Mouse (Mus musculus) kidney, adult 18-20 months (tissue): Measurements from ENCODE around the gene Ntm.

Experiments
- DNase-seq: peaks from one replicate; pipeline ENCODE4 v3.0.0; 2021

Ntm gene

DNA sequence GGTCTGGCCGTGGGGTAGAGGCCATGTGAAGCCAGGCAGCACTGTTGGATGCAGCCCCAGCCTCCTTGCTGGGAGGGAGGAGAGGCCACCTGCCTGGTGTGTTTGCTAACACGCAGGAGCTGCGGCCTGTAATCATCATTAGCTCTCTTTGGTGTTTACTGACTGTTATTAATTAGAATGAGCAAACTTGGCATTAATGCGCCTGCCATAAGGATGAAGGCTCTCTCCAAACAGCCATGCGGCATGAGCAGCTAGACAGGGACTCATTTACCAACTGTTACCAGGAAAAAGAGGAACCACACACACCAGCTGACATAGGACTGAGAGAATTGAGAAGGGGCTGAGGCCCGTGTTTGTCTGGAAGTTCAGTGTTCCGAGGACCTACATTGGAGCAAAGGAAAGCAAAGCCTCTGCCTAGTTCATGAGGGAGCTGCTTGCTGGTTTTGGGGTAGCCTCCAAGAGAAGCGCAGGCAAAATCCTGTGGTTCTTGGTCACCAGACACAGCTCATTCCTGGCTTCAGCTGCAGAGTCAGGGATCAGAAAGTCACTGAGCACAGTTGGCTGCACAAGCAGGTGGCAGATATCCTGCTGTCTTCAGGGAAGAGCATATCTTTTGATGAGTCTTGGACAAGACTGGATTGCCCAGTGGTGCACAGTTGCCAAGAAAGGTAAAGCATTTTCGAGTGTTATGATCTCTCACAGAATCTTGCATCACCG lies 171.6 kb downstream of the Ntm start:
- DNase-seq, result no peak

DNA sequence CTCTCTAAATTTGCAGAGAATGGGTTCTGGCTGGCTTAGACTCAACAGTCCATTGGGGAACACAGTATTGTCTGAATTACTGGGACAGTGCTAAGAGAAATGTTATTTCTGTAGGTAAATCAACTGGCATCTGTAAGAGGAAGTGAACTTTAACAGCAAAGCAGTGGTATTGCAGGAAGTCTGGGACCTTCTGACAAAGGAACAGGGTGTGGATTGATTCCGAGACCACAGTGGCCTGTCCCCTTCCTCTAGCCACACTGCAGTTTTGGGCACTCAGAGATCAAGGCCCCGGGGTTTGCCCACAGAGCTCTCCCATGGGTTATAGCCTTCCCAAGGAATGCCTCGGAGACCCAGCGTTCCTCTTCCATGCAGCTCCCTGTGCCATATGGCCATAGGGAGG lies 172.9 kb downstream of the Ntm start:
- DNase-seq, result no peak

DNA sequence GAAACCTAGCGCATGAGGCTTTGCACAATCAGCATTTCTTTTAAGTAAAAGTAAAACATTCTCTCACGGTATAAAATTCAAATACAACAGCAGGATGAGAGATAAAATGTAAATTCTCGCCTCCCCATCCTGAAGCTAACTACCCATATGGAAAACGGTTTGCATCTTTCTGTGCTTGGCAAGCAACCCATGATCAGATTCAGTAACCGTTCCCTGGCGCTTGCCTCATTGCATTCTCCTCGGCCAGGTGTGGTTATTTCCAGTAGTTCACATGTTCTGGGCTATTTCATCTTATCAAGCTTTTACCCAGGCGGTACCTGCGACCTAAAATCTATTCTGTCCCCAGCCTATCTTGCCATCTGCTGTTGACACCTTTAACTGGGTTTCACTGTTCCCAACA lies 174.1 kb downstream of the Ntm start:
- no peak for DNase-seq

DNA sequence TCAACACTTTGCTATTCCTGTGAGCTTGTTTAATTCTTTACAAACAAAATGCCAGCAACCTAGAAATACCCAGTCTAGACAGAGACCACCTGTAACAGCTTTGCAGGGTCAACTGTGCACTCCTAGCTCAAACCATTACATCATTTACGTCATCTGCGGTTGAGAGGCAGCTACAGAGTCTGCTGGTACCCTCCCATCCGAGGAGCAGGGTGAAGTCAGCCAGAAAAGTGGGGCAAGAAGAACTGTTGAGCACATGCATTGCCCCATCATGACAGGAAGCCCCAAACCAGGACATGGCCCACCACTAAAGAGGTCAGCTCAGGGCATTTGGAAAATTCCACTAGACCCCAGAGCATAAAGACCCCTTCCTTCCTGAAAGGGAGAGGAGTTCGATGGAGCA lies 175.5 kb downstream of the Ntm start:
- no peak for DNase-seq

DNA sequence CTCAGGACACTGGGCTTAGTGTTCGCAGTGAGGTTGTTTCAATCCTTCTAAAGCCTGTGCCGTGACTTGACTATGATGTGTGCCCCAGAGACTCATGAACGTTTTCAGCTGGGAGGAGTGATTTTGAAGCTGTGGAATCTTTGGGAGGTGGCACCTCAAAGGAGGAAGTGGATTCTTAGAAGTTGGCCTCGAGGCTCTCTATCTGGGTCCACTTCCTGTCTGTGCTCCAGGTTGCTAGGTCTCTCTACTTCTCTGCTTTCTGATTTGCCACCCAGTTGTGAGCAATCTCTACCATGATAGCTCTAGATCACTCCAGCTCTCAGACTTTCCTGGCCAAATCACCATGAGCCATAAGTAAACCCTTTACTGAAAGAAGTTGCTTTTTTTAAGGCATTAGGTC lies 180.2 kb downstream of the Ntm start:
- no peak for DNase-seq

DNA sequence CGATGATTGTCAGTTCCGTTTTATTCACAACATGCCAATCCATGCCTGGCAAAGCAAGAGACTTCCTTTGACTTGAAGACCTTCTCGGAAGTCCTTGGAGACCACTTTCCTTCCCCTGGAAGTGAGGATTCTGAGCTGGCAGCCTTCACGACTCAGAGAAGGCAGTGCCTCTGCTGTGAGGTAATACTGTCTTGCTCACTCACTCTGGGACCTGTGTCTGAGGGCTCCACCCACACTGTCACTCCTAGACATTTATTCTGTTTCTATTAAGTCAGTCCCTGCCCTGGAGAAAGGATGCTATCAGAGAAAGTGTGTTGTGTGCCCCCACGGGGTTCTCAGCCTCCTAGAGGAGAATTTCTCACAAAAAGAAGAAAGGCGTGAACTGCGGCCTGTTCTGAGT lies 183.2 kb downstream of the Ntm start:
- no peak for DNase-seq

DNA sequence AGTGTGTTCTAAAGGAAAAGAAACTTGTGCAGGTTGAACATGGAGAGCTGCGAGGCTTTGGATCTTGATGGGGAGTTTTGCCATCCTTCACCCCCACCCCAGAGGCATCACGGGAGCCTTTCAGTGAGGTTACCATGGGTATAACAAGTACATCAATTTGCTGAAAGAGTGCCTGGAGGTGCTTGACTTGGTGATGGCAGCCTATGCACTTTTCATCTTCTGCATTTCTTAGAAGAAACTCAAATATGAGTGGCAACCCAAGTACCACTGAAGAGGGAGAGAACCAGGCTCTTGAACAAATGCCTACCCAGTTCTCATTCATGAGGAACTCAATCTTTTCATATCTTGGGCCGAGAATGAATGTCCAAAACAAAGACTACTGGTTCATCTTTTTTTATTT lies 186.0 kb downstream of the Ntm start:
- DNase-seq, result no peak

DNA sequence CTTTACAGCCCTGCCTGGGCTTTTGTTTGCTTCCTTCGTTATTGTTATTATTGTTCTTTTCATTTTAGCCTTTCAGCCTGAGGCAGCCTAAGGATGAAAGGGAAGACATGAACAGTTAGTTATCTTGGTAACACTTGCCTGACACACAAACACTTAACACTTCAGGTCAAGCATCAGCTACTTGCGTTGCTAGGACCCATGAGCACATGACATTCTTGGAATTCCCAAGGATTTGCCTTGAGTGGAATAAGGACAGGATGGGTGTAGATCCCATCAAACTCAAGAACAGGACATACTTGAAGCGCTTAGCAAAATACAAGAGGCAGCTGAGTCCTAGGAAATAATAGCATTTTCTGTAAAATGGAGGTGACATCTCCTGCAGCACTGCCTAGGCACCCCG lies 186.4 kb downstream of the Ntm start:
- no peak for DNase-seq

DNA sequence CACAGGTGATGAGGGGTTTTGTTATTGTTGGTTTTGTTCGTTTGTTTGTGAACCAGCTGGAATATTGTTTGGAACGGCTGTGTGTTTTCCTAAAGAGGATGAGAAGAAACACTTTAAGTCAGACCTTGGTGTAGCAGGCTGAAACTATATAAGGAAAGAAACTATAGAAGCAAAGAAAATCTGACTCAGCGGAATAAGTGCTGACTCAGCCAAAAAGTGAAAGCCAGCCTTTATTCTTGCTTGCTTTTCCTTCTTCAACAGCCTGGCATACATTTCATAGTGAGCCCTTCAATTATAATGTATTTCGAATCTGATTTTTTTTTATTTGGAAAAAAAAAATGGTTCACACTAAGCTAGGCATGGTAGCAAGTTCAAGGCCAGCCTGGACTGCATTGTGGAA lies 186.9 kb downstream of the Ntm start:
- DNase-seq, result no peak

DNA sequence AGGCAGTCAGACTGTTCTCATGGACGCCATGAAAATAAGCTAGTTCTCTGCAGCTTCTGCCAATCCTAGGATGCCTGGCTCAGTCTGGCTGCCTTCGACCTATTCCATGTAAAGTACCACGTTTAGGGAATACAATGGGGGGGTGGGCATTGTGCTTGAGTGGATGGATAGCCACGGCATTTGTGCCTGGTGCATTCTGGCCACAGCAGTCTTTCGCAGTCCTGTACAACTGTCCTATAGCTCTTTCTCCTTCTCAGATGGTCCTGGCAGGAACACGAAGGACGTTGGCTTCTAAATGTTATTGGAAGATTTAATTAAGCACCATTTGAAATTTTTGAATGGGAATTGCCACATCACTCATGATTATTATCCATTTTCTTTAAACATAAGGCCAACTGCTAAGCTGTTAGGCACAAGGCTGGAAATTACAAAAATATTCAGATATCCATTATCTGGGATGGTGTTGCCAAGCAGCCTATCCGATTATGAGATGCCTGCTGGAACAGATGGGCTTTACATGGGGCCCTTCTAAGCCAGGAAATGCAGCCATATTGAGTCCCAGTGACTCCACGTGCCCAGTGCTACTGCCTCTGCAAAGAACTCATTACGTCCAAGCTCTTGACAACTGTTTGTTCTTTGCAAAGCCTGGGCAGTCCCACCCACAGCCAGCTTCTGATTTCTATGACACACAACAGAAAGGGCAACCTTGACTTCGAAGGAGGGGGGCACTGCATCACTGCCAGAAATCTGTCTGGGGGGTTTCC lies 190.1 kb downstream of the Ntm start:
- DNase-seq, result no peak

DNA sequence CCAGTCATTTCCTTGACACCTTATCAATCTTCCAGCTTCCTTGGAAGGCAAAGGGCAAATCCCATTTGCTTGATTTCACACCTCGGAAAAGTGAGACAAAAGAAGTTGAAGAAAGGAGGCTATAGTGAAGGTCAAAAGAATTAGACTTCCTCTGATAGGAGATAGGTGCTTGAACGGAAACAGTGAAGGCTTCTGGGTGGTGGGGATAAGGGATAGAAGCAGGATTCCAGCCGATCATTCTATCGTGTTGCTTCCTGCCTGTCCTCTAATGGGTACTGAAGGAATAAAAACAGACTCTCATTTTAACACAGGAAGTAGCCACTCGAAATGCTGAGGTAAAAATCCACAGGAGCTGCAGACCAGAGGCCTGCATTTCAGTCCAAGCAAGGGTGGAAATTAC lies 191.1 kb downstream of the Ntm start:
- DNase-seq, result no peak

DNA sequence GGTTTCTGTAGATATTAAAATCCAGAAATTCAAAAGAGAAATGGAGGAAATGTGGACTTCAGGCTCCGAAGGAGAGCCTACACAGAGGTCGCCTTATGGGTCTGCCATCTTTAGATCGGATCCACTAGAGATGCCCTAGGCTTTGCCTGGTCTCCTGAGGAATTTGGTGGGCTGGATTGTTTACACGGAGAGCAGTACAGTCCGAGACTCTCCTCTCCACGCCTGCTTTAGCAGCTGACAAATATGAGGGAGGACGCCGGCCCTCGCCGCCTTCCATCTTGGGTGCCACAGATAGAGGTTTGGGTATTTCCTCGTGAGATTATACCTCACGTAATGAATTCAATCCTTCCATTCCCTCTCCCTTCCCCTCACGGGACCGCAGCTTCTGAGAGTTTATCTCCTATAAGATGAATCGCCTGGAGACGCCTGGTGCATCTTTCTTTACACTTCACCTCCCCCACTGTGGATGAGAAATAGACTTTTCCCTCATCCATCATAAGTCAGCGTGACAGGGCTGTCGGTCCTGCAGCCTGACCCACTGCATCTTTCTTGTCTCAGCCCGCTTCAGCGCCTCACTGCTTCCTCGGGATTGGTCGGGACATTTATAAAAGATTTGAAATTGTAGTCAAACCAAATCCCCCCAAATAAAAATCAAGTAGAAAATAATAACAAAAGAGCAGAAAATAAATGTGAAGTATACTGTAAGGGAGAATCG lies 191.7 kb downstream of the Ntm start:
- DNase-seq, result no peak

DNA sequence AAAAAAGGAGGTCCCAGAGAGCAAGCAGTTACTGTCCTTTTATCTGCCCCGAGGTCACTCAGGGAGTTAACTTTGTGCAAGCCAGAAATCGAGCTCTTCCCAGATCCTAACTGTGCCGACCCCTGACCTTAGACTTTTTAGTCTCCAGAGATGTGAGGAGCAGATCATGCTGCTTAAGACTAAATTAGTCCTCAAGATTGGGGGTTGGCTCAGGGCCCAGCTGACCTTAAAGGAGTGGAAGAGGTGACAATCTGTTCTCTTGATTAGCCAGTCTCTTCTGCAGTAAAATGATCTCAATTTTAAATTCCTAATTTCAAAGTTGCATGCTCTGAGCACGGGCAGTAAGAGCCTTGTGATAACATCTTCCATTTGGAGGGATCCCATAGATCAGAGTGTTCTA lies 193.6 kb downstream of the Ntm start:
- DNase-seq, result no peak

DNA sequence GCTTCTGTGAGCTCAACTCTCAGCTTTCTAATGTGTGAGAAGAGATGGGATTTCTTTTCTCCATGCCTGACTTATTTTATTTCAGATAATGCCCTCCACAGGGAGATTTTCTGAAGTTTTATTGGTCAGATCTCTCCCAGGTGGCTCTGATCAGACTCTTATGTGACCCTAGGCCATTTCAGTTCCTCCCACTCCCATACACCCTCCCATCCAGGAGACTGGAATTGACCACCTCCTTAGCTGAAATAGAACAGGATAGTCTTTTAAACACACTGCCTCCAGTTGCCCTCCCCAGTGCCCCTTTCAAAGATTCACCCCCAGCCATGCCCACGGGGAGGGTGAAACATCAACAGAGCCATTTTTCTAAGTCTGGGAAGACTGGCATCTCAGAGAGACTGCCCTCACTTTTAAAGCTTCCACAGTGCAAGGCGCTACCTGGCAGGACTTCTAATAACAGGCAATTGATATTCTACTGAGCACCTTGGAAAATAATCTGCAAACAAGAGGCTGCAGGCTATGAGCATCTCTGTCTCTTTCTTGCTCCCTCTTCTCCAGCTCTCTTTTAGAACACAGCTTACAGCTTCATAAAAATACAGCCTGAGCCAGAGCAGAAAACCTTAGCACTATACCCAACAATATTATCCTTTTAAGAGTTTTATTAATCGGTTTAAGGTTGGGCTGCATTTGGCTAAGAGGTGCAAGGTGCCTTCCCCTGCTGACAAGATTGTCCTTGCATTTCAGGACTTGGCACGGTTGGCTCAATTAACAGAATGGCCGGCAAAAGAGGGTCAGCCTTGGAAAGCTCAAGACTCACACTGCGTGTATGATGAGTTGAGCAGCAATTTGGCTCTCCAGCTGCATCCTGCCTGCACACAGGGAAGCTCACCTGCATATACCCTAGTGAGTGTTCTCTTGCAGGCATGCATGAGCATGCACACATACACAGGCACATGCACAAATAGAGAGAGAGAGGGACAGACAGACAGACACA lies 196.7 kb downstream of the Ntm start:
- DNase-seq, result no peak

DNA sequence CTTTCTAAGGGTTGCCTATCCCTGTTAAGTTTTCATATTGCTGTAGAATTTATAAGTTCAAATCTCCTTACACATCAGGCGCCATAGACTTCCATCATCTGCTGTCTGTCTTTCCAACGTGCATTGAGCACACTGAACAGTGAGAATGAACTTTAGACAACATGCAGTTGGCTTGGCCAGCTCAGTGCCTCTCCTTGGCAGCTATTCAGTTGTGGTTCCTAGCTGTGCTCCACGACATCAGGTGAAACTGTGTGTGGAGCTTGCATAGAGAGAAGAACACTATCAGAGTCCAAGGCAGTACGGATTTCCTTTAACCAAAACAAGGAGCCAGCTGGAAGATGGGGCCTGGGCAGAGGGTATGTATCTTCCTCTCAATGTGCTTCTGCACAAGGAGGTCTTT lies 199.6 kb downstream of the Ntm start:
- no peak for DNase-seq

DNA sequence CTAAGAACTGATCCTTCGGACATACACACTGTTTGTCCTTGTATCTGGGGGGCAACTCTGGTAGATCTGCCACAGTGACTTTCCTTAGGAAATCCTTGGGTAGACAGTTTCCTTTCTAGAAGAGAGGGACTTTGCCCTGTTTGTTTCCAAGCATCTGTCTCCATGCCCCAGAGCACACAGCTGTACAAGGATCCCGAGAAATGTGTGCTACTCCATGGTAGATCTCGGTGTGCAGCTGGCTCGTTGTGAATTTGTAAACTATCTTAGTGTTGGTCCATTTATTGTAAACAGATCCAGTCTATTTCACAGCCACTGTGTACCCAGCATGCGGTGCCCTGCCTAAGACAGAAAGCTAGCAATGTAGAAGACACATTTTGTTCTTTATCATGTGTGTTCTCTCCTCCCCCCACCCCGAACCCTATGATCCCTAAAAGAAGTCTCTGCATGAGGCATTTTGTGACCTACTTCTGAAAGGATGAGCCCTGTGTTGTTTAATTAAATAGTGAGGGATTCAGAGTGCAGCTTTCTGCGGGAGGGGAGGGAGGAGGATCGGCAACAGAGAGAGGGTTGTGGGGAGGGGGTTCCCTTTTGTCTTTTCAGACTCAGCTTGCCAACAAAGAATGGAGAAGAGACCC lies 200.9 kb downstream of the Ntm start:
- DNase-seq, result no peak

DNA sequence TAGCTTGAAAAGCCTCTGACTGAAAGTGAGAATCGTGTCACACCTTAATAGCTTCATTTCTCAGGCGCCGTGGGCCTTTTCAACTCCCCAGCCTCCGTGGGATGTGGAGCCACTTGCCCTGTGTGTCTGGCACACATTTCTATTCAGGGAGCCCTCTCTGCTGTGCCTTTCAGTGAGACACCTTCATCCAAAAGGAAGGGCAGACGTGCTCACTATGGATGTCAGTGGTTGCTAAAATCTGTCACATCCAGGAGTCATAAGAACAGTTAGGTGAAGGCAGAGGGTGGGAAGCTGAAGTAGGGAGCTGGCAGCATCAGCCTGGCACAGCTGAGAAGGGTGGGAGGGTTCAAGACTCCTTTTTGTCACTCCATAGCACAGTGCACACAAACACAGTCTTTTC lies 201.4 kb downstream of the Ntm start:
- no peak for DNase-seq

DNA sequence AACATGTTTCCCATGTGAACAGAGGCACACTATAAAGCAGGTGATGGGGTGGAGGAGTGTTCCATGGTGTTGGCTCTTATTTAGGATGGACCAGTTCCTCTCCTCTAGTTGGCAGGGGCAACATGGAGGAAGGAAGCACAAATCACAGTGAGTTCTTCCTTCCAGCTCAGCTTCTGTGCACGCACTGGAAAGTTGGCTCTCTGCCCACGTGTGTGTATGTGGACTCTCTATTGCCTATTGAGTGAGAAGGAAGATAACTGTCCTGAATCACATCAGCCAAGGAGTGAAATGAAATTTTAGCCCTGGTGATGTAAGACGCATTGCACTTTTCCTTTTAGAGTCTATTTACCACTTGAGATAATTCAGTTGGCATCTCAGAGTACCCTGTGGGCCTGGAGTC lies 203.0 kb downstream of the Ntm start:
- DNase-seq, result no peak

DNA sequence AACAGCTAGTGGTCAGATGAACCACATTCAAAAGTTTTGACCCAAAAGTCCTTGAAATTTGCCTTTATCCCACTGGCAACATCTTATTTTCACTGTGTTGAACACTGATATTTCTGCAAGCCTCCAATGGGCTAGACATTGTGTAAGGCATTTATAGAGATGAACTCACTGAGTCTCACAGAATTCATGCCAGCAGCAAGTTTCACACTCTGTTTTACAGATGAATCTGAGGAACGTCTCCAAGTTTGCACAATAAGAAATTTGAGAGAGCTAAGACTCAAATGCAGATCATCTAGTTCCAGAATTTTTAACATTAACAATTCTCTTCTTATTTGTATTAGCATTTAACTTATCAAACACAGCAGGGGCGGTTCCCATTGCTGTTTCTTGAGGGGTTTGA lies 203.9 kb downstream of the Ntm start:
- DNase-seq, result no peak

DNA sequence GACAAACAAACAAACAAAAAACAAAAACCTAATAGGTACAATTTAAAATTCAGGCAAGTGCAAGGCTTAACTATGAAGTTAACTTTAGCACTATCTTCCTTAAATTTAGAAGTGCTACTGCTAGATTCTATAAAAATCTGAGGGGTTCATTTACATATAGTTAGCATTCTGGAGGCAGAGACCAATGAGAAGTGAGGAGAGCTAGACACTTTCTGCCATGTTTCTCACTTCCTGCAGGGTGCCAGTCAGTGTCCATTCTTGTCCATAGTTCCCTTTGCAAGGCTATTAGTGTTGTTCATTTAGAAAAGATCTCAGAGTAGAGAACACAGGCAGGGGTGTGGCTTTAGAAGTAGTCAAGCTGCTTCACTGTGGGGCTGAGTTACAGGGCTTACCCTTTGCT lies 208.6 kb downstream of the Ntm start:
- no peak for DNase-seq

DNA sequence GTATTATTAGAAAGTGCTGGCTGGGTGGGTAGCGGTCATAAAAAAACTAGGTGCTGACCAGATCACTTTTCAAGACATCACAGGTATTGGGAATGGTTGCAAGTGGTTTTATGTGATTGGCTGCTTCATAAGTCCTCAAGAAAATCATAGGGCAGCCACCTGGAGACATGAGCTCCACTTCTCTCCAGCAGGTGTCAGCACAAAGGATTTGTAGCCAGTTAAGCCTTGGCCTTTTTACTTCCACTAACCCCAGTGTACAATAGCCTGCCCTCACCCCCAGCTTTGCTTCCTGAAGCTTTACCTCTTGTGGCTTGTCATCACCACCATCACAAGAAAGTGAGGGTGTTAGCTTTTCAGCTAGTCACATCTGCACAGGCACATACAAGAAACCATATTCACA lies 211.5 kb downstream of the Ntm start:
- peak; percentile 15 for DNase-seq

DNA sequence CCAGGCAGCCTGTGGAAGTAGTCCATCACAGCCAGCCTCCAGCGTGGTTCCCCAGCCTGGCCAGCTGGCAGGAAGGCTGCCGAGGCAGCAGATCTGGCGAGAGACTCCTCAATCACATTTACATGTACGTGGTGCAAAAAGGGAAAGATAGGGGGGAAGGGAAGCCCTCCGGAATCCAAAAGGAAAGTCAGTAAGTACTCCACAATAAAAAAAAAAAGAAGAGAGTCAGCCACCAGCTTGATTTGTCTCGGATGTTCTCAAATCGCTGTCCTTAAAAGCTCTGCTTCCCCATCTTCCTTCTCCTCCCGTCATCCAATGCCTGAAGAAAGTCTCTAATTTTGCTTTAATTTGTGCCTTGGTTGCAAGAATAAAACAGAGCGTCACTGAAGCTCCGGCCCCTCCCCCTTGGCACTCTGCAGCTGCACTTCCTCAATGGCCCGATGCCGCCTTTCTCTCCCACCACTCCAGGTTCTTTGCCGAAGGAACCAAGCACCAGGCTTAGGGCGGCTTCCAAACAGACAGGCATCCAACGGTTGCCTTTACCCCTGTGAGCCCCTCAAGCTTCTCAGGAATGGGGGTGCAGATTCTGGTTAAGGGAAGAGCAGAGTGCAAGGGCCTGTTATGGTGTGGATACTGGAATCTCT lies 212.4 kb downstream of the Ntm start:
- no peak for DNase-seq
